Mouse (Mus musculus) embryonic fibroblast, embryonic 13.5 days (primary cell): ENCODE measurements around the gene Lipa. TPM values are rescaled to one million over a fixed set of nuclear protein-coding genes. Genes with fewer than 3 reads are reported as not detected.

ENCODE experiments used
- H3K27ac ChIP-seq: 2 replicates; pipeline ENCODE4 v1.5.1; 2012; ENCODE audit warnings: low read length, control low read depth, inconsistent platforms; ENCODE audit not compliant: insufficient read depth
- H3K4me1 ChIP-seq: 2 replicates; pipeline ENCODE4 v1.6.1; 2011; ENCODE audit warnings: low read length; ENCODE audit not compliant: control insufficient read depth, insufficient read depth
- H3K4me3 ChIP-seq: 2 replicates; pipeline ENCODE4 v1.5.1; 2011; ENCODE audit warnings: mild to moderate bottlenecking, control low read depth, low read length; ENCODE audit not compliant: insufficient read depth
- CTCF ChIP-seq: IDR thresholded peaks from 2 replicates; pipeline ENCODE4 v1.5.1; 2011; ENCODE audit warnings: mild to moderate bottlenecking, control low read depth, low read length, moderate library complexity, borderline replicate concordance; ENCODE audit not compliant: insufficient read depth
- POLR2A ChIP-seq: IDR thresholded peaks from 2 replicates; pipeline ENCODE4 v1.6.1; 2011; ENCODE audit warnings: low read depth, mild to moderate bottlenecking, control low read depth, low read length, moderate library complexity
- polyA plus RNA-seq: library from polyadenylated mRNA; stranded (reverse); fragments of >200 nt; gene quantifications from 2 replicates; pipeline ENCODE4 v1.2.4, GENCODE M21; 2011; ENCODE audit warnings: low read depth; ENCODE audit not compliant: missing spikeins, insufficient read length

Gene Lipa
- polyA plus RNA-seq, 1 experiment: 68.3 TPM

DNA sequence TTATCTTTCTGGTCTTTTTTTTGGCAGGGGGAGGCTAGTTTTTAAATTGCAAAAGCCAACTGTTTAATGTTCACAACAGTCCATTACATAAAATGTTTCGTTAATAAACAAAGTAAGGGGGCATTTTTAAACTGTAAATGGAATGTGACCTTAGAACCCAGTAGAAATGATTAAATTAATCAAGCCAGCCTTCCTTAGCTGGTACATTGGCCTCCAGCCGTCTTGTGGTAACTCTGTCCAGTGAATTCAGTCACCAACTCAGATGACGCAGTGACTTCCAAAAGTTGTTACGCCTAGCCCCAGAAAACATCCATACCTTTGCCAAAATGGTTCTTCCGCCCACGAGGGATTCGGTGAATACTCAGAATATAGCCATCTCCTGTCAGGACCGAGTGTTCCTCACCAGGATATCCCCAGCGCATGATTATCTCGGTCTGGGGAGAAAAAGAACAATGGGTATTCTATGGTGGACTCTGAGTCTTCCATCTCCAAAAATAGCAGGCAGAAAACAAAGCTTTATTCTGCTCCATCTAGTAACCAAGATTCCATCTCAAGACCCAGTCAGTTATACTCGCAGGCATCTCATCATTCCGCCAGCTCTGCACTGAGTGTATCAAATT, 4.1 kb downstream of the Lipa start:
- no peak for TF ChIP-seq POLR2A
- TF ChIP-seq CTCF: no peak
- no peak overlapping the region for H3K27ac ChIP-seq
- no peak overlapping the region for H3K4me3 ChIP-seq
- peaks cover 5% of the 10 kb centered on the region; the same call in 1 of the 2 replicates for H3K4me1 ChIP-seq

GRCm38 (mm10) chr19:34521978-34522377, 5.3 kb downstream of the Lipa start:
- TF ChIP-seq CTCF (no peak), POLR2A (no peak)
- H3K27ac ChIP-seq: no peak overlapping the region
- peaks cover 6% of the 10 kb centered on the region; the same call in 1 of the 2 replicates for H3K4me1 ChIP-seq
- H3K4me3 ChIP-seq: no peak overlapping the region

GRCm38 (mm10) chr19:34521361-34521760, 5.9 kb downstream of the Lipa start:
- H3K4me3 ChIP-seq: no peak overlapping the region
- H3K4me1 ChIP-seq: peaks cover 6% of the 10 kb centered on the region; the same call in 1 of the 2 replicates
- no peak overlapping the region for H3K27ac ChIP-seq
- TF ChIP-seq POLR2A (no peak), CTCF (no peak)

GRCm38 (mm10) chr19:34520051-34520450, 7.2 kb downstream of the Lipa start:
- TF ChIP-seq POLR2A: no peak
- no peak for TF ChIP-seq CTCF
- peaks cover 3% of the 10 kb centered on the region; the same call in 1 of the 2 replicates for H3K4me1 ChIP-seq
- no peak overlapping the region for H3K4me3 ChIP-seq
- H3K27ac ChIP-seq: no peak overlapping the region

- TF ChIP-seq POLR2A (no peak), CTCF (no peak)
- no peak overlapping the region for H3K4me3 ChIP-seq
- H3K27ac ChIP-seq: no peak overlapping the region
- peaks cover 3% of the 10 kb centered on the region; the same call in 1 of the 2 replicates for H3K4me1 ChIP-seq
Measured at GRCm38 (mm10) chr19:34519646-34520045, 7.6 kb downstream of the Lipa start.

GRCm38 (mm10) chr19:34518786-34519185, 8.5 kb downstream of the Lipa start:
- H3K4me3 ChIP-seq: no peak overlapping the region
- TF ChIP-seq POLR2A (no peak), CTCF (no peak)

GRCm38 (mm10) chr19:34517812-34518594, 9.3 kb downstream of the Lipa start:
- Histone ChIP-seq H3K27ac (no peak overlapping the region), H3K4me3 (no peak overlapping the region), H3K4me1 (peaks cover 3% of the 10 kb centered on the region; the same call in 1 of the 2 replicates)
- TF ChIP-seq CTCF (no peak), POLR2A (no peak)

More at GRCm38 (mm10) chr19:34518786-34519185, 8.5 kb downstream of the Lipa start:
- Histone ChIP-seq H3K4me1 (peaks cover 3% of the 10 kb centered on the region; the same call in 1 of the 2 replicates), H3K27ac (no peak overlapping the region)

GRCm38 (mm10) chr19:34517197-34517596, 10.1 kb downstream of the Lipa start:
- H3K27ac ChIP-seq: no peak overlapping the region
- TF ChIP-seq CTCF (no peak), POLR2A (no peak)
- H3K4me3 ChIP-seq: no peak overlapping the region
- H3K4me1 ChIP-seq: peaks cover 3% of the 10 kb centered on the region; the same call in 1 of the 2 replicates

DNA sequence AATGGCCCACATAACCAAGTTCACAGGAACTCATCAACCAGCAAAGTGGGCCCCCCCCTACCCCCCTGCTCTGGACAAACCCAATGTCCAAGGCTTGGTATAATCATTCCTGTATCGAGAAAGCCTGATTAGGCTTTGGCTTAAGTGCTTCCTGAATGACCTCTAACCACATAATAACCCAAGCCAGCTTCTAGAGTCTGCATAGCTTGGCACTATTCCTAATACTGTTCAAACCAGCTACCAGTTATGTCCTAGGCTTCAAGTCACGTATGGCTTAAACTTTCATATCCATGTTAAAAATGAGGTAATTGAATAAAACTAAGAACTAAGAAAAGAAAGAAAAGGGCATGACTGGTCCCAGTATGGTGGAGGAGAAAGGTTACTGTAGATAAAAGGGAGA, 10.9 kb downstream of the Lipa start:
- H3K4me1 ChIP-seq: peaks cover 3% of the 10 kb centered on the region; the same call in 1 of the 2 replicates
- TF ChIP-seq CTCF (no peak), POLR2A (no peak)

GRCm38 (mm10) chr19:34515681-34516080, 11.6 kb downstream of the Lipa start:
- Histone ChIP-seq H3K4me3 (no peak overlapping the region), H3K27ac (no peak overlapping the region), H3K4me1 (peaks cover 3% of the 10 kb centered on the region; the same call in 1 of the 2 replicates)
- TF ChIP-seq CTCF (no peak), POLR2A (no peak)

More for the DNA sequence above, 10.9 kb downstream of the Lipa start:
- no peak overlapping the region for H3K27ac ChIP-seq
- H3K4me3 ChIP-seq: no peak overlapping the region
